Mouse (Mus musculus): ENCODE measurements at regions not wholly inside any gene's neighbourhood (a gene's known extent, or its start where the extent isn't known, plus 50 kb on each side); places are given as distances from the start of the nearest gene placed in this dataset.

DNA sequence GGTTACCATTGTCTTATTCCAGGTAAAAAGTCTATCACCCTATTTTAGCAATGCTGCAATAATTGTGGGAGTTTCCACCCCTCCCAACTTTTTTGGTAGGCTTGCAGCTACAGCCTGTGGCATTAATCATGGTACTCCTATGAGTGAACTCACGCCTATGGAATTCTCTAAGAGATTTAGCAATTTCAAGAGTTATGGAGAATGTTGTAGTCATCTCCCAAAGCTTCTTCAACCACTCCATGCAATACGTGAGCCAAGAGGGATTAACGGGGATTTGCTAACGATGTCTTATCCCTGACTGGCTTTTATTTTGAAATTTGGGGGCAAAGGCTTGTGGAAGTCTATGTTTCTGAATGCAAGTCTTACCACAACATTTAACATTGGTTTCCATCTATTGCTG, 125.5 kb upstream of the Phactr1 start:
- H3K27ac ChIP-seq (ENCODE audit: control insufficient read depth, insufficient read depth, low read depth, low read length, poor library complexity), result no peak overlapping the region
- 88% methylated on average over 4 of the region's 4 CpGs for WGBS
- H3K4me3 ChIP-seq (replicated peaks; ENCODE audit: control insufficient read depth, low read depth, low read length), result no peak overlapping the region
- TF ChIP-seq POLR2A (IDR thresholded peaks at IDR 0.05; ENCODE audit: borderline replicate concordance, control insufficient read depth, low read depth, low read length), result no peak
- TF ChIP-seq CTCF (IDR thresholded peaks at IDR 0.05; ENCODE audit: control insufficient read depth, insufficient read depth, low read length), result no peak
- no peaks in the 10 kb centered on the region for H3K4me1 ChIP-seq (ENCODE audit: control insufficient read depth, insufficient read depth, low read length)

DNA sequence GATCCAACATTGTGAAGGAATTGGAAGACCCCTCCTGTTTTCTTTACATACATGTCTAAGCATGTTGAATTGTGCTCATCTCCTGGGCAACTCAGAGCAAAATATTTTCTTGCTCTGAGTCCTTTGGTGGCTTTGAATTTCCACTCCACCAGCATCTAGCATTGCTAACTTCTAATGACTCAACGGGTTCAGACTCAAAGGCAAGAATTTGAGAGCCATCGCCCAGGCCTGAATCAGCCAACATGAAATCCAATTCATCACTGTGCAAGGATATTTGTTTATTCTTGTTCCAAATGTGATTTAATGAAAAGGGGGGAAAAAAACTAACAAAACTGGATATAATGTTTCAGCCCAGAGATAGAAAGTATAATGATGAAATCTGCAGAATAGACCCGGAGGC, 121.9 kb upstream of the Phactr1 start:
- Histone ChIP-seq H3K4me3 (replicated peaks; ENCODE audit: control insufficient read depth, low read depth, low read length) (no peak overlapping the region), H3K4me1 (ENCODE audit: control insufficient read depth, insufficient read depth, low read length) (no peaks in the 10 kb centered on the region), H3K27ac (ENCODE audit: control insufficient read depth, insufficient read depth, low read depth, low read length, poor library complexity) (no peak overlapping the region)
- WGBS, result 80% methylated on average over 3 of the region's 3 CpGs
- TF ChIP-seq CTCF (IDR thresholded peaks at IDR 0.05; ENCODE audit: control insufficient read depth, insufficient read depth, low read length) (no peak), POLR2A (IDR thresholded peaks at IDR 0.05; ENCODE audit: borderline replicate concordance, control insufficient read depth, low read depth, low read length) (no peak)

DNA sequence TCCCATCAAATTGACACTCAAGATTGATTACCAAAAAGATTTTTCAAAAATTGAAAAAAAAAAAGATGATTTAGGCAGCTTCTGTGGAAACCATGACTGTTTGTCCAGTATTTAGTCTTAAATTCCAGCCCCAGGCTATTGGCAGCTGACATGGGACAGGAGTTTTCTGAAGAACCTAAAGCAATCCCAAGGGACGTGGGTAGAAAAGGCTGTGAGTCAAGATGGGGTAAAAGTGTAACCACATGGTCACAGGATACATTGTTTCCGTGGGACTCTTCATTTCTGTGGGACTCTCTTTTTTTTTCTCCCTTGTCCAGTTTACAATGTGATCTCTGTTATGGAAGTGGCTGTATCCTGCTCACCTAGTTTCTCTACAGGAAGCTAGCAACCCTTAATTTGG, 119.0 kb upstream of the Phactr1 start:
- no peak overlapping the region for H3K4me3 ChIP-seq (replicated peaks; ENCODE audit: control insufficient read depth, low read depth, low read length)
- WGBS, result 80% methylated on average over 2 of the region's 2 CpGs
- no peak overlapping the region for H3K27ac ChIP-seq (ENCODE audit: control insufficient read depth, insufficient read depth, low read depth, low read length, poor library complexity)
- no peak for TF ChIP-seq POLR2A (IDR thresholded peaks at IDR 0.05; ENCODE audit: borderline replicate concordance, control insufficient read depth, low read depth, low read length)
- no peak for TF ChIP-seq CTCF (IDR thresholded peaks at IDR 0.05; ENCODE audit: control insufficient read depth, insufficient read depth, low read length)
- no peaks in the 10 kb centered on the region for H3K4me1 ChIP-seq (ENCODE audit: control insufficient read depth, insufficient read depth, low read length)

DNA sequence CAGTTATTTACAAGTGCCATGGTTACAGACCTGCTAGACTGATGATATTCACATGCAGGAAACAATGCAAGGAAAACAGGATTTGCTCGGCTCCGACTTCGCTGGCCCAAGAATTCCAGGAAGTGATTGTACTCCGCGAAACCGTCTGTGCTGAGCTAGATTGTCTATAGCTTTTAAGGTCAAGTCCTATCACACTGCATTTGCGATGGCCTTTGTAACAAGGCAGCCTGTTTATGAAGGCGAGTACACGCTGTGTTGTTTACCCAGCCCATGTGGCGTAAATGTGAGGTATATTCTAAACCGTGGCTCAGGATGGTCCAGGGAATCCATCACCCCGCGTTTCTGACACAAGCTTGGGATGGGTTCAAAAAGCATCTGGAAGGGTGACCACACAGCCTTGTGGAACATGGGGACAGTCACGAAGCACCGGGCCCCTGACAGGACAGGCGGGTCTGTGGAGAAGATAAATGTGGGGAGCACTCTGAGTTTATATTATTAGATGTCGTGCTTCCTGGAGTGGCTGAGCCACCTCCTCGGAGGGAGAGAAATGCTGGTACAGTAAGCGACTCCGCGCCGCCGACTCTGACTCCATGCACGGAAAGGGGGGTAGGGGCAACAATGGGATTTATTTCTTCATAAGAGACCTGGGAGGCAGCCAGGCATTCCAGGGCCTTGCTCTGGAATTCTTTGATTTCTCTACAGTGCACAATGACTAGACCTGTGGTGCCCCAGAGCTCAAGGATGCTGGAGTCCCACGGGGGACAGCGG, 114.9 kb upstream of the Phactr1 start:
- 20% methylated on average over 26 of the region's 26 CpGs for WGBS
- Histone ChIP-seq H3K27ac (ENCODE audit: control insufficient read depth, insufficient read depth, low read depth, low read length, poor library complexity) (no peak overlapping the region), H3K4me1 (ENCODE audit: control insufficient read depth, insufficient read depth, low read length) (no peaks in the 10 kb centered on the region), H3K4me3 (replicated peaks; ENCODE audit: control insufficient read depth, low read depth, low read length) (no peak overlapping the region)
- TF ChIP-seq POLR2A (IDR thresholded peaks at IDR 0.05; ENCODE audit: borderline replicate concordance, control insufficient read depth, low read depth, low read length) (no peak), CTCF (IDR thresholded peaks at IDR 0.05; ENCODE audit: control insufficient read depth, insufficient read depth, low read length) (no peak)

DNA sequence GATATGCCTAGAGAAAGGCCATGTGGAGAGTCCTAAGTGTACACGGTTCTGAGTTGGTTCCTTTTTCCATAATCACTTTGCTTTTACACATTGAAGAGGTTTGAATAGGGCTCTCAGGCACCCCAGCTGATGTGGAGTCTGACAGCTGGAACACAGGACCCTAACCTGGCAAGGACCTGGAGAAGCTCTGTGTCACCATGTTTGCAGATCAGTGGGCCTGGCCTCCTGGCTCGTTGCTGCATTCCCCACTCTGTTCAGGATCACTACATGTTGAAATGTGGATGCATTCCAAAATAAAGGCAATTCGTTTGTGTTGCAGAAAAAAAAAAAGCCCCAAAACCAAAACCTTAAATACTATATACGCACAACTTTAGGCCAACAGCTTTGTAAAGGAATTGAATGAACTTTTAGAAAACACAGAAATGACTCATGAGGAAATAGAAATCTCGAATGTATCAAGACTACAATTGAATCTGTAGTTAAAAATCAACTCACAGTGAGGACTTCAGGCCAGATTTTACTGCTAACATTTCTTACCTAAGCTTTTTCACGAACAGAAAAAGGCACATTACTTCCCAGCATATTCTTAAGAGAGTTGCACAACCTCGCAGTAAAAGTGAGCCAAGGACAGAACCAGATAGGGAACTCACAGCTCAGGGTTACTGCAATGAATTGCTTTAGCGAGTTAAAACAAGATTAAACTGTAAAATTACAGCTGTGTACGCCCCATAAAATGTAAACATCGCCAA, 109.6 kb upstream of the Phactr1 start:
- H3K27ac ChIP-seq (ENCODE audit: control insufficient read depth, insufficient read depth, low read depth, low read length, poor library complexity), result no peak overlapping the region
- H3K4me3 ChIP-seq (replicated peaks; ENCODE audit: control insufficient read depth, low read depth, low read length), result no peak overlapping the region
- 73% methylated on average over 10 of the region's 10 CpGs for WGBS
- no peaks in the 10 kb centered on the region; the same call in 1 of the 2 replicates for H3K4me1 ChIP-seq (ENCODE audit: control insufficient read depth, insufficient read depth, low read length)
- TF ChIP-seq CTCF (IDR thresholded peaks at IDR 0.05; ENCODE audit: control insufficient read depth, insufficient read depth, low read length), result no peak
- TF ChIP-seq POLR2A (IDR thresholded peaks at IDR 0.05; ENCODE audit: borderline replicate concordance, control insufficient read depth, low read depth, low read length), result no peak

DNA sequence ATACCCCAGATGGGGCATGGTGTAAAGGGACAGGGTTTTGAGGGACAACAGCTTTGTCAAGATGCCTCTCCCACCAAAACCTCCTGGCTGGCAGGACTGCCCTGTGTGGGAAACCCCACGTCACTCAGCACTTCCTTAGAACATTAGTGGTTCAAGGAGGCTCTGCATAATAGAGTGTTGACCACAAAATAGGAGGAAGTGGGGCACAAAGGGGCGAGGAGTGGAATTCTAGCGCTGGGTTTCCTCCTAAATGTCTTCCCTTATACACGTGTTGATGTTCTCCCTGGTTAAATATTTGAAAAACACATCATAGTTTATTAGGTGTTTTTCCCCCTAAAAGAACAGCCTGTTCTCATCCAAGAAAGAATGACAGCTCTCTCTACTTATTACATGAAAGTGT, 106.2 kb upstream of the Phactr1 start:
- WGBS, result 0% methylated on average over 4 of the region's 4 CpGs
- Histone ChIP-seq H3K4me3 (replicated peaks; ENCODE audit: control insufficient read depth, low read depth, low read length) (no peak overlapping the region), H3K27ac (ENCODE audit: control insufficient read depth, insufficient read depth, low read depth, low read length, poor library complexity) (no peak overlapping the region), H3K4me1 (ENCODE audit: control insufficient read depth, insufficient read depth, low read length) (no peaks in the 10 kb centered on the region; the same call in 1 of the 2 replicates)
- TF ChIP-seq POLR2A (IDR thresholded peaks at IDR 0.05; ENCODE audit: borderline replicate concordance, control insufficient read depth, low read depth, low read length) (no peak), CTCF (IDR thresholded peaks at IDR 0.05; ENCODE audit: control insufficient read depth, insufficient read depth, low read length) (no peak)

DNA sequence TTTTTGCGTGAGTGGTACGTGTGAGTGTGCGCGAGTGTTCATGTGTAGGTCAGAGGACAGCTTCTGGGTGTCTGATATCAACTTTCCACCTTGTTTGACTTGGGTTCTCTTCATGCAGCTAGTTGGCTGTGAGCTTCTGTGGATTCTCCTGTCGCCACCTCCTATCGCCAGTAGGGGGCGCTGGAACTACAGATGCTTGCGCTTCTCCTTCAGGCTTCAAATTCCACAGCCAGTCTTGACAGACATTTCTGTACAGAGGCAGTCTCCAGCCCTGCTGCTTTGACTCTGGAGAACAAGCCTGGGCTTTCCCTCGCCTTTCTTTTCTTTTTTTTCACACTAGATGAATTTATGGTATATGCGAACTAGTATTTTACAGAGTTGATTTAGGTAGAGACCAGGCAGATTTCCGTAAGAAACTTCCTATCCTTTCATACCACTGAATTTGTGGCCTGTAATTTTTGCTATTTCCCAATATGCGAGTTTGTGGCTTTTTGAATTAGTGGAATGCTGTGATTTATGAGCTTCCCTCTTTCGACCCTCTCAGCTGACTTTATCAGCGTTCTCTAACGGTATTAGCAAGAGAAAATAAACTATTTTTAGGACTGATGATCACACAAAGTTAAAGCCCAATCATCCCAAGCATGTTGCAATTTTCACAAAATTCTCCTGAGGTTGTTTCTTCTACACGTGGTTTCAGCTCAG, 104.5 kb upstream of the Phactr1 start:
- H3K4me1 ChIP-seq (ENCODE audit: control insufficient read depth, insufficient read depth, low read length), result no peaks in the 10 kb centered on the region; the same call in 1 of the 2 replicates
- 16% methylated on average over 16 of the region's 16 CpGs for WGBS
- TF ChIP-seq POLR2A (IDR thresholded peaks at IDR 0.05; ENCODE audit: borderline replicate concordance, control insufficient read depth, low read depth, low read length) (no peak), CTCF (IDR thresholded peaks at IDR 0.05; ENCODE audit: control insufficient read depth, insufficient read depth, low read length) (peak; percentile 73)
- no peak overlapping the region for H3K4me3 ChIP-seq (replicated peaks; ENCODE audit: control insufficient read depth, low read depth, low read length)
- H3K27ac ChIP-seq (ENCODE audit: control insufficient read depth, insufficient read depth, low read depth, low read length, poor library complexity), result no peak overlapping the region

DNA sequence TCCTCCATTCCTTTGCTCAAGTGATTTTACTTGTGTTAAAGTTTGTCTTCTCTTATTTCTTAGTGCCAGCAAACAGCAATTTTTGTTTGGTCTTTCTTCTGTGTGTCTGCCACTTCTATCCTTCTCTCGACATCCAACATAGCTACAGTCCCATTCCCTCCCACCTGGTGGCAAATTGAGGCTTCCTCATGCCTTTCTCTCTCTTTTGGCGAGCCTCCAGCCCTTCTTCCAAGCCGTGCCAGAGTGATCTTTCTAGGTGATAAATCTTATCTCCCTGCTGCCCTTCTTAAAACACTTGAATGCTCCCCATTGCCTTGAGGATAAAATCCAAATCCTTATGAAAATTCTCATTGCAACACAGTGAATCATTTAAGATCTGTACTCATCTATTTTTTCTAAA, 101.0 kb upstream of the Phactr1 start:
- WGBS, result 53% methylated on average over 3 of the region's 3 CpGs
- Histone ChIP-seq H3K4me3 (replicated peaks; ENCODE audit: control insufficient read depth, low read depth, low read length) (no peak overlapping the region), H3K4me1 (ENCODE audit: control insufficient read depth, insufficient read depth, low read length) (no peaks in the 10 kb centered on the region; the same call in 1 of the 2 replicates), H3K27ac (ENCODE audit: control insufficient read depth, insufficient read depth, low read depth, low read length, poor library complexity) (no peak overlapping the region)
- TF ChIP-seq CTCF (IDR thresholded peaks at IDR 0.05; ENCODE audit: control insufficient read depth, insufficient read depth, low read length), result no peak
- no peak for TF ChIP-seq POLR2A (IDR thresholded peaks at IDR 0.05; ENCODE audit: borderline replicate concordance, control insufficient read depth, low read depth, low read length)
